Mouse (Mus musculus): ENCODE measurements around the gene Sntb2. TPM values are rescaled to one million over a fixed set of nuclear protein-coding genes. Genes with fewer than 3 reads are reported as not detected.

Gene Sntb2
- polyA plus RNA-seq, 2 experiments: 13.9 to 20.7 TPM

DNA sequence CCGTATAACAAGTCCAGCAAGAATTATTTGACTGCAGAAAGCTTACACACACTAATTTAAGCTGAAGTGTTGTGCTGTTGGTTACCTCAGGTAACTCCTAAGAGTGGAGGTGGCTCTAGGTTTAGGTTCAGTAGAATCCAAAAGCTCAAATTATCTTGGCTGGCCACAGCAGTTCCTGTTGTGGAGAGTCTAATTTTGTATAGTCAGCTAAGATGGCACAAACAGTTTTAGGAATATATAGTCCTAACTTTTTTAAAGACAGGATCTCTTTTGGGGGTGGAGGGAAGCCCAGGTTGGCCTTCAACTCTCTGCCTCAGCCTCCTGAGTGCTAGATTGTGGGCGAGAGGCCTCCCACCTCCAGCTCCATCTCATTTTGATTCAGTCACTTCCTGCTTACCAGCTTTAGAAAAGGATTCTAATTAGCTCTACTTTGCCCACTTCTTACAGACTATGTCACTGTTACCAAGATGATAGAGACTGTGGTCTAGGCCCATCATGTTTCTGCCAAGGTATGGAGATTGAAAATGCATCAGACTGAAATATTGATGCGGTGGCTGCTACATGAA lies 13.2 kb downstream of the Sntb2 start:
- no peak for DNase-seq (ENCODE audit: low spot score)
- no peaks in the 10 kb centered on the region for H3K27me3 ChIP-seq (ENCODE audit: control insufficient read depth, insufficient read depth, low read length)
- no peaks in the 10 kb centered on the region for H3K9me3 ChIP-seq (ENCODE audit: control insufficient read depth, low read length)
- peaks cover 2% of the 10 kb centered on the region; the same call in 1 of the 2 replicates for H3K36me3 ChIP-seq (ENCODE audit: control insufficient read depth, insufficient read depth, low read length)
- 0 out of 2 replicates have a peak, but pooled peaks cover 4% of the 10 kb centered on the region for H3K4me1 ChIP-seq (ENCODE audit: control insufficient read depth, insufficient read depth, low read length)
- TF ChIP-seq POLR2A (IDR thresholded peaks at IDR 0.05; ENCODE audit: borderline replicate concordance, extremely low read depth, insufficient read depth, insufficient read length): no peak
- no peak overlapping the region for H3K9ac ChIP-seq (ENCODE audit: low read depth, low read length, severe bottlenecking)
- H3K27ac ChIP-seq (replicated peaks; ENCODE audit: low read depth, low read length): no peak overlapping the region
- ATAC-seq (ENCODE audit: low FRiP score, low read depth): no peak
- H3K4me2 ChIP-seq (replicated peaks; ENCODE audit: low read depth, low read length, severe bottlenecking): no peak overlapping the region
- H3K4me3 ChIP-seq (replicated peaks; ENCODE audit: low read length): no peak overlapping the region
- WGBS: 70% methylated on average over 3 of the region's 3 CpGs

DNA sequence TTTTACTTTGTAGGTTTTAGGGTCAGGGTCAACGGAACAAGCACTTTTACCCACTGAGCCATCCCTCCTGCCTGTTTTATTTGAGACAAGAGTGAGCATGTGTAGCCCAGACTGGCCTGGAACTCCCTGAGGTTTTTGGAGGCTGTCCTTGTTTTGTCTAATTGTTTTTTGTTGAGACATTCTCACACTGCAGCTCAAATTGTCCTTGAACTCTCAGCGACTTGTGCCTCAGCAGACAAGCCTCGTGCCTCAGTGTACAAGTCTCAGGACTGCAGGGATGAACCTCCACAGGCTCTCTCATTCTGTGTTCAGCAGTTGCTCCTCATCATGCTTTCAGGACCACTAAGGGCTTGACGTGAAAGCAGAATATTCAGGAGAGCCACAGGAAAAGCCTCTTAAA lies 16.2 kb downstream of the Sntb2 start:
- WGBS: 67% methylated on average over 4 of the region's 4 CpGs
- Histone ChIP-seq H3K4me3 (replicated peaks; ENCODE audit: low read length) (no peak overlapping the region), H3K36me3 (ENCODE audit: control insufficient read depth, insufficient read depth, low read length) (peaks cover 2% of the 10 kb centered on the region; the same call in 1 of the 2 replicates), H3K27me3 (ENCODE audit: control insufficient read depth, insufficient read depth, low read length) (no peaks in the 10 kb centered on the region), H3K4me2 (replicated peaks; ENCODE audit: low read depth, low read length, severe bottlenecking) (no peak overlapping the region), H3K9ac (ENCODE audit: low read depth, low read length, severe bottlenecking) (no peak overlapping the region), H3K27ac (replicated peaks; ENCODE audit: low read depth, low read length) (no peak overlapping the region), H3K9me3 (ENCODE audit: control insufficient read depth, low read length) (no peaks in the 10 kb centered on the region), H3K4me1 (ENCODE audit: control insufficient read depth, insufficient read depth, low read length) (no peaks in the 10 kb centered on the region)
- TF ChIP-seq POLR2A (IDR thresholded peaks at IDR 0.05; ENCODE audit: borderline replicate concordance, extremely low read depth, insufficient read depth, insufficient read length): no peak
- DNase-seq (ENCODE audit: low spot score) (no peak), ATAC-seq (ENCODE audit: low FRiP score, low read depth) (no peak)

GRCm38 (mm10) chr8:106953571-106953970 lies 18.0 kb downstream of the Sntb2 start:
- ATAC-seq (ENCODE audit: low FRiP score, low read depth): no peak

DNA sequence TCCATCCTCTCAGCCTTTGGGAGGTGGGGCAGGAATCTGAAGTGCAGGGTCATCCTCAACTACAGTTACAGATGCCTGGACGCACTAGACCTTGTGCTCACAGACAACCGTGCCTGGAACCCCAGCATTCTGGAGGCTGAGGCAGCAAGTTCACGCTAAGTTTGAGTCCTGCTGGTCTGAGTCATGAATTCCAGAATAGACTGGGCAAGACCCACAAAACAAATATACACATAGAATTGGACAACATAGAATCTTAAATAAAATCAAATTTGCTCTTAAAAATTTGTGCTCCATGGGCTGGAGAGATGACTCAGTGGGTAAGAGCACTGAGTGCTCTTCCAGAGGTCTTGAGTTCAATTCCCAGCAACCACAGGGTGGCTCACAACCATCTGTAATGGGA lies 21.5 kb downstream of the Sntb2 start:
- H3K4me1 ChIP-seq (ENCODE audit: control insufficient read depth, insufficient read depth, low read length): no peaks in the 10 kb centered on the region
- no peak overlapping the region for H3K4me2 ChIP-seq (replicated peaks; ENCODE audit: low read depth, low read length, severe bottlenecking)
- ATAC-seq (ENCODE audit: low FRiP score, low read depth) (no peak), DNase-seq (ENCODE audit: low spot score) (no peak)
- H3K9ac ChIP-seq (ENCODE audit: low read depth, low read length, severe bottlenecking): no peak overlapping the region
- no peak overlapping the region for H3K4me3 ChIP-seq (replicated peaks; ENCODE audit: low read length)
- H3K9me3 ChIP-seq (ENCODE audit: control insufficient read depth, low read length): no peaks in the 10 kb centered on the region
- no peak overlapping the region for H3K27ac ChIP-seq (replicated peaks; ENCODE audit: low read depth, low read length)
- 93% methylated on average over 3 of the region's 3 CpGs for WGBS
- no peak for TF ChIP-seq POLR2A (IDR thresholded peaks at IDR 0.05; ENCODE audit: borderline replicate concordance, extremely low read depth, insufficient read depth, insufficient read length)
- no peaks in the 10 kb centered on the region for H3K27me3 ChIP-seq (ENCODE audit: control insufficient read depth, insufficient read depth, low read length)
- H3K36me3 ChIP-seq (ENCODE audit: control insufficient read depth, insufficient read depth, low read length): peaks cover 2% of the 10 kb centered on the region; the same call in 1 of the 2 replicates

More at GRCm38 (mm10) chr8:106953571-106953970, 18.0 kb downstream of the Sntb2 start:
- Histone ChIP-seq H3K9me3 (ENCODE audit: control insufficient read depth, low read length) (no peaks in the 10 kb centered on the region), H3K4me3 (replicated peaks; ENCODE audit: low read length) (no peak overlapping the region), H3K27me3 (ENCODE audit: control insufficient read depth, insufficient read depth, low read length) (no peaks in the 10 kb centered on the region), H3K4me1 (ENCODE audit: control insufficient read depth, insufficient read depth, low read length) (no peaks in the 10 kb centered on the region), H3K36me3 (ENCODE audit: control insufficient read depth, insufficient read depth, low read length) (peaks cover 2% of the 10 kb centered on the region; the same call in 1 of the 2 replicates), H3K4me2 (replicated peaks; ENCODE audit: low read depth, low read length, severe bottlenecking) (no peak overlapping the region), H3K9ac (ENCODE audit: low read depth, low read length, severe bottlenecking) (no peak overlapping the region), H3K27ac (replicated peaks; ENCODE audit: low read depth, low read length) (no peak overlapping the region)
- no peak for DNase-seq (ENCODE audit: low spot score)
- WGBS: 80% methylated on average over 4 of the region's 4 CpGs
- TF ChIP-seq POLR2A (IDR thresholded peaks at IDR 0.05; ENCODE audit: borderline replicate concordance, extremely low read depth, insufficient read depth, insufficient read length): no peak

- ATAC-seq (ENCODE audit: low FRiP score, low read depth): no peak
- no peak overlapping the region for H3K4me2 ChIP-seq (replicated peaks; ENCODE audit: low read depth, low read length, severe bottlenecking)
- H3K27me3 ChIP-seq (ENCODE audit: control insufficient read depth, insufficient read depth, low read length): no peaks in the 10 kb centered on the region
- no peaks in the 10 kb centered on the region for H3K36me3 ChIP-seq (ENCODE audit: control insufficient read depth, insufficient read depth, low read length)
- H3K4me1 ChIP-seq (ENCODE audit: control insufficient read depth, insufficient read depth, low read length): no peaks in the 10 kb centered on the region
- no peak overlapping the region for H3K27ac ChIP-seq (replicated peaks; ENCODE audit: low read depth, low read length)
- WGBS: 85% methylated on average over 3 of the region's 3 CpGs
- no peak for DNase-seq (ENCODE audit: low spot score)
- no peak for TF ChIP-seq POLR2A (IDR thresholded peaks at IDR 0.05; ENCODE audit: borderline replicate concordance, extremely low read depth, insufficient read depth, insufficient read length)
- no peak overlapping the region for H3K4me3 ChIP-seq (replicated peaks; ENCODE audit: low read length)
- no peaks in the 10 kb centered on the region for H3K9me3 ChIP-seq (ENCODE audit: control insufficient read depth, low read length)
- H3K9ac ChIP-seq (ENCODE audit: low read depth, low read length, severe bottlenecking): no peak overlapping the region
These were observed 22.7 kb downstream of the Sntb2 start for GRCm38 (mm10) chr8:106958212-106958611.
